Mouse (Mus musculus) neural tube, embryonic 12.5 days (tissue): ENCODE measurements around the gene Vmn2r-ps130. TPM values are rescaled to one million over a fixed set of nuclear protein-coding genes. Genes with fewer than 3 reads are reported as not detected.
"Not testable (repeated sequence)": the region's sequence is repeated elsewhere in the genome, so short reads cannot be mapped to it uniquely, and the experiment has no call there.

Source experiments
- ATAC-seq: fragments of 200-750 bp; cut with Nextera tagmentation; 2 replicates; pipeline ENCODE4 v1.8.0; 2017; ENCODE audit warnings: low read depth, mild to moderate bottlenecking, moderate TSS enrichment, moderate library complexity; ENCODE audit not compliant: low FRiP score
- H3K27ac ChIP-seq: fragments of 300-500 bp; sonication (generic); 2 replicates; pipeline ENCODE4 v1.5.1; 2016
- H3K27me3 ChIP-seq: fragments of 300-500 bp; sonication (generic); replicated peaks from 2 replicates; pipeline ENCODE4 v1.6.1; 2016; ENCODE audit warnings: mild to moderate bottlenecking
- H3K36me3 ChIP-seq: fragments of 300-500 bp; sonication (generic); 2 replicates; pipeline ENCODE4 v1.6.1; 2016; ENCODE audit warnings: mild to moderate bottlenecking
- H3K4me1 ChIP-seq: fragments of 300-500 bp; sonication (generic); 2 replicates; pipeline ENCODE4 v1.6.1; 2016
- H3K4me2 ChIP-seq: fragments of 300-500 bp; sonication (generic); replicated peaks from 2 replicates; pipeline ENCODE4 v1.6.1; 2016; ENCODE audit warnings: mild to moderate bottlenecking
- H3K4me3 ChIP-seq: fragments of 300-500 bp; sonication (generic); 2 replicates; pipeline ENCODE4 v1.5.1; 2016
- H3K9ac ChIP-seq: fragments of 300-500 bp; sonication (generic); 2 replicates; pipeline ENCODE4 v1.6.1; 2016; ENCODE audit warnings: mild to moderate bottlenecking
- H3K9me3 ChIP-seq: fragments of 300-500 bp; sonication (generic); 2 replicates; pipeline ENCODE4 v1.6.1; 2016; ENCODE audit warnings: mild to moderate bottlenecking
- WGBS: fragments of 180-500 bp; shearing (Covaris S2); methylation state at CpG from one replicate; pipeline ENCODE4 v1.1.7; 2016; 5-methylcytosine and 5-hydroxymethylcytosine counted together
- polyA plus RNA-seq: library from polyadenylated mRNA; unstranded; fragments of >200 nt; fragmentation: Nextera tagmentation; extraction: Ambion mirVana; gene quantifications from 2 replicates; pipeline ENCODE4 v1.2.1, GENCODE M21; 2016

Vmn2r-ps130 gene
- not detected in 2 replicates for polyA plus RNA-seq

- not testable (repeated sequence) for H3K9me3 ChIP-seq, H3K4me2 ChIP-seq, H3K4me3 ChIP-seq, H3K36me3 ChIP-seq, H3K27ac ChIP-seq, ATAC-seq, H3K27me3 ChIP-seq, H3K4me1 ChIP-seq, H3K9ac ChIP-seq
- WGBS = 80% methylated on average over 1 of the region's 1 CpGs
Observed at GRCm38 (mm10) chr17:23060866-23061265, at the start of gene Vmn2r-ps130. Vmn2r-ps130 (plus strand) TSS chr17:23061166.

Other genes with a start within 250 kb of the Vmn2r-ps130 start
- 20.9 and 21.8 TPM in 2 replicates for gene Zfp945, start 194.0 kb upstream of the Vmn2r-ps130 start, polyA plus RNA-seq
- gene Vmn2r113, start 118.2 kb upstream of the Vmn2r-ps130 start, polyA plus RNA-seq = not detected in 2 replicates
- gene Zfp40, start 132.1 kb downstream of the Vmn2r-ps130 start, polyA plus RNA-seq = 16.2 and 21.2 TPM in 2 replicates